Mouse (Mus musculus) embryonic facial prominence, embryonic 14.5 days (tissue): ENCODE data around the gene Nynrin. TPM values are rescaled to one million over a fixed set of nuclear protein-coding genes. Genes with fewer than 3 reads are reported as not detected.

Experiments used
- ATAC-seq: fragments of 200-750 bp; cut with Nextera tagmentation; 2 replicates; pipeline ENCODE4 v1.8.0; 2017; ENCODE audit warnings: low read depth, moderate number of reproducible peaks, moderate TSS enrichment
- DNase-seq: peaks from one replicate; pipeline ENCODE4 v3.0.0-alpha.2; 2015; ENCODE audit warnings: low spot score
- H3K27ac ChIP-seq: fragments of 300-500 bp; sonication (generic); replicated peaks from 2 replicates; pipeline ENCODE4 v1.5.1; 2014; ENCODE audit warnings: low read depth, mild to moderate bottlenecking, low read length, moderate library complexity
- H3K27me3 ChIP-seq: fragments of 300-500 bp; sonication (generic); replicated peaks from 2 replicates; pipeline ENCODE4 v1.6.1; 2014; ENCODE audit warnings: low read length; ENCODE audit not compliant: control insufficient read depth, insufficient read depth
- H3K36me3 ChIP-seq: fragments of 300-500 bp; sonication (generic); 2 replicates; pipeline ENCODE4 v1.6.1; 2014; ENCODE audit warnings: low read length, mixed read lengths; ENCODE audit not compliant: control insufficient read depth, insufficient read depth
- H3K4me1 ChIP-seq: fragments of 300-500 bp; sonication (generic); 2 replicates; pipeline ENCODE4 v1.6.1; 2014; ENCODE audit warnings: antibody characterized with exemption, low read length; ENCODE audit not compliant: control insufficient read depth, insufficient read depth
- H3K4me2 ChIP-seq: fragments of 300-500 bp; sonication (generic); 2 replicates; pipeline ENCODE4 v1.6.1; 2014; ENCODE audit warnings: low read depth, mild to moderate bottlenecking, low read length, moderate library complexity, mixed read lengths
- H3K4me3 ChIP-seq: fragments of 300-500 bp; sonication (generic); 2 replicates; pipeline ENCODE4 v1.5.1; 2014; ENCODE audit warnings: low read depth, mild to moderate bottlenecking, low read length
- H3K9ac ChIP-seq: fragments of 300-500 bp; sonication (generic); 2 replicates; pipeline ENCODE4 v1.6.1; 2014; ENCODE audit warnings: low read depth, mild to moderate bottlenecking, low read length, moderate library complexity, mixed read lengths
- H3K9me3 ChIP-seq: fragments of 300-500 bp; sonication (generic); 2 replicates; pipeline ENCODE4 v1.6.1; 2016; ENCODE audit warnings: low read length; ENCODE audit not compliant: control insufficient read depth
- WGBS: fragments of 180-500 bp; shearing (Covaris S2); extraction: QIAGEN DNeasy Blood & Tissue Kit; methylation state at CpG from one replicate; pipeline ENCODE4 v1.1.7; 2014; 5-methylcytosine and 5-hydroxymethylcytosine counted together
- polyA plus RNA-seq: library from polyadenylated mRNA; unstranded; fragments of >200 nt; fragmentation: Nextera tagmentation; extraction: Ambion mirVana; gene quantifications from 2 replicates; pipeline ENCODE4 v1.2.1, GENCODE M21; 2014

Gene Nynrin
- polyA plus RNA-seq, 1 experiment from 2014 or later = 15.6 TPM

DNA sequence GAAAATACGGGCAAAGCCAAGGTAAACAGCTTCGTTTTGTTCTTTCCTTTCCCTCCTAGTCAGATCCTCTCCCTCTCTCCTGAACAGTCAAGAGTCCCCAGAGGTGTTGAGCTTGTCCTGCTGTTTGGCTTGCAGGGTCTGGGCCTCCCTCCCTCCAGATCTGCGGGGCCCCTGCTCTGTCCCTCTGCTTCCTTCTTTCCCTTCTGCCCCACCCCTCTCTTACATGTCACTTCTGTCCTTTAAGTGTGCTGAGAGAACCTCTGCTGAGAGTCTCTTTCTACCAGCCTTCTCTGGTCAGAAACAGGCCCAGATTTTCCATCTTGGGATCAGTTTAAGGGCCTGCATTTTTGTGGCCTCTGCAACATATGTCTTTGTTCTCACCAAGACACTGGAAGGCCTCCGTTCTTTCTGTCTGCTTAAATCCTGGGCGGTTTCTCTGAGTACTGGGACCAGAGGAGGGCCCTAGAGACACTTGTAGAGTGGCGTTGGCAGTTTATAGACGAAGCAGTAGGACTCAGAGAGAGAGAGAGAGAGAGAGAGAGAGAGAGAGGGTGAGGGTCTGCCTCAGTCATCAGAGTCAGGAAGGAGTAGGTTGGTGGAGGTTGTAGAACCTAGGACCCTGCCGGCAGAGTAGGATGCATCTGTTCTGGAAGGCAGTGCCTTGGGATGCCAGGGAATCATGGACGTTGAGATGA, 743 bp downstream of the Nynrin start:
- Histone ChIP-seq H3K36me3 (peaks cover 9% of the 10 kb centered on the region), H3K9ac (peak overlapping the region; percentile 83), H3K27ac (peak overlapping the region; percentile 97), H3K9me3 (no peaks in the 10 kb centered on the region), H3K4me3 (peak overlapping the region; percentile 80), H3K4me1 (peaks cover 52% of the 10 kb centered on the region), H3K4me2 (peak overlapping the region; percentile 84), H3K27me3 (no peaks in the 10 kb centered on the region)
- ATAC-seq = no peak; the same call in 1 of the 2 replicates
- DNase-seq = no peak
- 0% methylated on average over 9 of the region's 9 CpGs for WGBS

DNA sequence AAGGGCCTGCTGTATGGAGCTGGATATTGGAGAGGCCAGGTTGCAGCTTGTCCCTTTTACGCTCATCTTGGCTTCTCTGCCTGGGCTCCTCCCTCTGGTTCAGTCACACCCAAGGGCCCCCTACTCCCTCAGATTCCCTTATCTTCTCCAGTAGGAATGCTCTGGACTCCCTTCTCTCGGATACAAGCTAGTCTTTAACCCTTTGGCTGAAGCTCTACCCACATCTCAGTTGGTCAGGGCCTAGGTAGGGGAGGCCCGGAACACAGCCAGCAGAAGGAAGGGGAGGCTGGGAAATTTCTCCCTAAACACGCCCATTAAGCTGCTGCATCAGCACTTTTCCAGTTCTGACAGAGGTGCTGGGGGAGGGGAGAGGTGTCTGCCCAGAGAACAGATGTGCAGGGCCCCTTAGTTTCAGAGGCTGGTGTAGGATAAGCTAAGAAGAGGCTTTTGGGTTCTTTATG, 1.3 kb downstream of the Nynrin start:
- DNase-seq (peak; percentile 93), ATAC-seq (peak; percentile 38)
- 6% methylated on average over 4 of the region's 4 CpGs for WGBS
- Histone ChIP-seq H3K4me3 (peak overlapping the region; percentile 80), H3K27ac (peak overlapping the region; percentile 97), H3K27me3 (no peaks in the 10 kb centered on the region), H3K4me2 (peak overlapping the region; percentile 84), H3K9me3 (no peaks in the 10 kb centered on the region), H3K9ac (peak overlapping the region; percentile 83), H3K4me1 (peaks cover 52% of the 10 kb centered on the region), H3K36me3 (peaks cover 9% of the 10 kb centered on the region)

- H3K27me3 ChIP-seq = no peaks in the 10 kb centered on the region
- peaks cover 13% of the 10 kb centered on the region for H3K36me3 ChIP-seq
- peak overlapping the region; percentile 80 for H3K4me3 ChIP-seq
- H3K27ac ChIP-seq = no peak overlapping the region
- no peaks in the 10 kb centered on the region for H3K9me3 ChIP-seq
- DNase-seq = no peak
- peak overlapping the region; percentile 48; the same call in 1 of the 2 replicates for H3K9ac ChIP-seq
- ATAC-seq = no peak
- H3K4me1 ChIP-seq = peaks cover 40% of the 10 kb centered on the region
- WGBS = 26% methylated on average over 4 of the region's 4 CpGs
- H3K4me2 ChIP-seq = peak overlapping the region; percentile 84
These were observed 3.8 kb downstream of the Nynrin start for GRCm38 (mm10) chr14:55857588-55857987.

DNA sequence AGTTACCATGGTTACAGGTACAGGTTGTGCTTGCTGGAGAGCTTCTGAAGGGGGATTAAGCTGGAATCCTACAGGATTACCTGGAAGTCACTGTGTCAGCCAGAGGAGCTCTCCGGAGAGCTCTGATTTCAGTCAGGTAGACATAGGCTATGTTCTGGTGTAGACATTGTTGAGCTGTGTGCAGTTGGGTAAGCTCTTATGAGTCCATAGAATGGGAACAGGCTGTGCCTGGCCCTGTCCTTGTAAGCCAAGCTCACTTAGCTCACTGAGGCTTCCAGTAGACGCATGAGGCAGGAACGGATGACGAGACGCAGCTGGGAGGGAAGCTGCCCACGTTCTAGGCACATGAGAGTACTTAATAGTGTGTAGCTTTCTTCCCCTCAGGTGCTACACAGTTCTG, 8.4 kb downstream of the Nynrin start:
- H3K4me2 ChIP-seq = no peak overlapping the region
- no peak overlapping the region for H3K27ac ChIP-seq
- DNase-seq (no peak), ATAC-seq (peak; percentile 38; the same call in 1 of the 2 replicates)
- H3K4me3 ChIP-seq = no peak overlapping the region
- no peaks in the 10 kb centered on the region for H3K27me3 ChIP-seq
- no peak overlapping the region for H3K9ac ChIP-seq
- H3K9me3 ChIP-seq = no peaks in the 10 kb centered on the region
- H3K36me3 ChIP-seq = peaks cover 53% of the 10 kb centered on the region
- 60% methylated on average over 6 of the region's 6 CpGs for WGBS
- H3K4me1 ChIP-seq = peaks cover 32% of the 10 kb centered on the region

DNA sequence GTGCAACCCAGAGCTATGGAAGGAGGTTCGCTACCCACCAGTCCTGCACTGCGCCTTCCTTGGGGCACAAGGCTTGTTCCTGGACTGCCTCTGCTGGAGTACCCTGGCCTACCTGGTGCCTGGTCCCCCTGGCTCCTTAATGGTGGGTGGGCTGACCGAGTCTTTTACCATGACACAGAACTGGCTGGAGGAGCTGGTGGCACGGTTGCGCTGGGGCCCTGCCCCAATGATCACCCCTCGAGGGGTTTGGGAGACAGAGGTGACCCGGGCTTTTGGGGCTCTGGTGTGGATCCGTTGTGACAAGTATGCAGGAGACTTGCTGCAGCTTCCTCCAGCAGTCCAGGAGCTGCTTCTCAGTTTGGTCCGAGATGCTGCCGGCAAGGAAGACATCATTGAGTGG, 9.2 kb downstream of the Nynrin start:
- no peak overlapping the region for H3K9ac ChIP-seq
- DNase-seq (no peak), ATAC-seq (no peak)
- WGBS = 90% methylated on average over 10 of the region's 10 CpGs
- peaks cover 24% of the 10 kb centered on the region for H3K4me1 ChIP-seq
- H3K27ac ChIP-seq = no peak overlapping the region
- H3K27me3 ChIP-seq = no peaks in the 10 kb centered on the region
- H3K36me3 ChIP-seq = peaks cover 54% of the 10 kb centered on the region
- H3K9me3 ChIP-seq = no peaks in the 10 kb centered on the region
- H3K4me3 ChIP-seq = no peak overlapping the region
- no peak overlapping the region for H3K4me2 ChIP-seq

DNA sequence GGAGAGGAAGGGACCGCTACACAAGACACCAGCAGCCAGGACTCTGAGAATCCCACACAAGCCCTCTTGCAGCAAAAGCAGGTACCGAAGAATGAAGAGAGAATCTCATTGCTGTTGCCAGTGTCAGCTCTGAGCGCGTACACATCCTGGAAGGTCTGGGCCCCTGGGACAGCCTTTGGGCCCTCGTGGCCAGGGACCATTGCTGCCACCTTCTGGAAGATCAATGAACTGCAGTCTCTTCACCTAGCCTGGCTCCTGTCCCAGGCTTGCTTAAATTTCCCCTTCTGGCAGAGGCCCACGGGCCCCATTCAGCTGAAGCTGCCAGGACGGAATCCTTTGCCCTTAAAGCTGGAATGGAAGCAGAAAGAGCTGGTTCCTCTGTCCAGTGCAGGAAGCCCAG, 10.0 kb downstream of the Nynrin start:
- no peak overlapping the region for H3K4me3 ChIP-seq
- no peaks in the 10 kb centered on the region for H3K27me3 ChIP-seq
- H3K4me2 ChIP-seq = no peak overlapping the region
- 0 out of 2 replicates have a peak overlapping the region, but pooled peaks have one; percentile 45 for H3K9ac ChIP-seq
- H3K27ac ChIP-seq = peak overlapping the region; percentile 58; the same call in 1 of the 2 replicates
- DNase-seq = peak; percentile 84
- ATAC-seq = peak; percentile 72
- 26% methylated on average over 7 of the region's 7 CpGs for WGBS
- H3K9me3 ChIP-seq = no peaks in the 10 kb centered on the region
- H3K4me1 ChIP-seq = peaks cover 16% of the 10 kb centered on the region; the same call in 1 of the 2 replicates
- H3K36me3 ChIP-seq = peaks cover 59% of the 10 kb centered on the region

DNA sequence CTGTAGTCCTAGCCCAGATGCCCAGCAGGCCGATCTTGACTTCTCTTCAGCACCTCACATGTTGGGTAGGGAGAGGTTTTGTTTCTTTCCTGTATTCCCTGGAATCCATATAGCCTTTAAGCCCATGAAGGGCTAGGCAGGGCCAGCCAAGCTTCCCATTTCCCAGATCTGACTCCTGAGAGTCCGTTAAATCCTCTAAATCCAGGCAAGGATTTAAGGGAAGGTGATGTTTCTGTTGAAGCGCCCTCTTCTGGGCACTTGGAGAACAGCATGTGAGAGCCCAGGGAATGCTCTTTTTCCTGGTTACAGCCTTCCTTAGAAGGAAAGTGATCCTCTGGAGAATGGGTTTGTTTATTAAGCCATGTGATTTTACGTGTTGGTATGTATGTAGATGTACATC, 13.2 kb downstream of the Nynrin start:
- H3K4me1 ChIP-seq = peaks cover 11% of the 10 kb centered on the region; the same call in 1 of the 2 replicates
- H3K27me3 ChIP-seq = no peaks in the 10 kb centered on the region
- DNase-seq (peak; percentile 47), ATAC-seq (no peak)
- peaks cover 90% of the 10 kb centered on the region for H3K36me3 ChIP-seq
- WGBS = 33% methylated on average over 4 of the region's 4 CpGs
- H3K4me2 ChIP-seq = no peak overlapping the region
- H3K9me3 ChIP-seq = no peaks in the 10 kb centered on the region
- H3K9ac ChIP-seq = no peak overlapping the region
- H3K27ac ChIP-seq = no peak overlapping the region
- no peak overlapping the region for H3K4me3 ChIP-seq

GRCm38 (mm10) chr14:55868230-55869026, 14.6 kb downstream of the Nynrin start:
- no peak for DNase-seq
- WGBS = 83% methylated on average over 14 of the region's 14 CpGs
- H3K36me3 ChIP-seq = peaks cover 96% of the 10 kb centered on the region

More at GRCm38 (mm10) chr14:55868230-55869026, 14.6 kb downstream of the Nynrin start:
- Histone ChIP-seq H3K4me2 (no peak overlapping the region), H3K4me1 (peaks cover 11% of the 10 kb centered on the region), H3K27me3 (no peaks in the 10 kb centered on the region), H3K27ac (no peak overlapping the region), H3K4me3 (no peak overlapping the region), H3K9me3 (no peaks in the 10 kb centered on the region), H3K9ac (no peak overlapping the region)
- no peak for ATAC-seq
